Mouse (Mus musculus) brain, embryonic 18.5 days (tissue): ENCODE data around the gene Mrgpre.

Experiments used
- DNase-seq: peaks from one replicate; pipeline ENCODE4 v3.0.0-alpha.2; 2012; ENCODE audit warnings: low read depth, low spot score

Mrgpre gene

GRCm38 (mm10) chr7:143777375-143777774 is 6.9 kb downstream of the Mrgpre start:
- DNase-seq = no peak

- DNase-seq = no peak
Observed at GRCm38 (mm10) chr7:143776137-143776536, 8.2 kb downstream of the Mrgpre start.

- DNase-seq = no peak
Observed at GRCm38 (mm10) chr7:143769461-143769860, 14.8 kb downstream of the Mrgpre start.

GRCm38 (mm10) chr7:143768267-143768666 is 16.0 kb downstream of the Mrgpre start:
- no peak for DNase-seq

- DNase-seq = no peak
Observed at GRCm38 (mm10) chr7:143766893-143767292, 17.4 kb downstream of the Mrgpre start, which contains the start of gene Mrgprg. TSS of gene Mrgprg (minus strand) at chr7:143766993.

- no peak for DNase-seq
Observed at GRCm38 (mm10) chr7:143764876-143765530, 19.3 kb downstream of the Mrgpre start.

- no peak for DNase-seq
Observed at GRCm38 (mm10) chr7:143763794-143764193, 20.5 kb downstream of the Mrgpre start.

GRCm38 (mm10) chr7:143758956-143759355 is 25.3 kb downstream of the Mrgpre start:
- no peak for DNase-seq

- no peak for DNase-seq
Observed at GRCm38 (mm10) chr7:143757696-143758095, 26.6 kb downstream of the Mrgpre start.

GRCm38 (mm10) chr7:143757027-143757390 is 27.3 kb downstream of the Mrgpre start:
- DNase-seq = no peak

GRCm38 (mm10) chr7:143756125-143757026 is 27.9 kb downstream of the Mrgpre start, which contains the start of gene Osbpl5:
TSS of gene Osbpl5 (minus strand) at chr7:143756985.
- no peak for DNase-seq

GRCm38 (mm10) chr7:143755357-143756124 is 28.8 kb downstream of the Mrgpre start:
- no peak for DNase-seq

- DNase-seq = no peak
Observed at GRCm38 (mm10) chr7:143753990-143754715, 30.1 kb downstream of the Mrgpre start.

GRCm38 (mm10) chr7:143752606-143753005 is 31.7 kb downstream of the Mrgpre start:
- DNase-seq = no peak

- DNase-seq = no peak
Observed at GRCm38 (mm10) chr7:143752056-143752455, 32.2 kb downstream of the Mrgpre start.

GRCm38 (mm10) chr7:143751380-143751779 is 32.9 kb downstream of the Mrgpre start:
- DNase-seq = no peak

- no peak for DNase-seq
Observed at GRCm38 (mm10) chr7:143749045-143749444, 35.3 kb downstream of the Mrgpre start.

GRCm38 (mm10) chr7:143748041-143748868 is 36.0 kb downstream of the Mrgpre start:
- peak; percentile 88 for DNase-seq

- no peak for DNase-seq
Observed at GRCm38 (mm10) chr7:143740653-143741052, 43.6 kb downstream of the Mrgpre start.
